Mouse (Mus musculus): ENCODE results near the gene Spaca6. TPM values are rescaled to one million over a fixed set of nuclear protein-coding genes. Genes with fewer than 3 reads are reported as not detected.

Gene Spaca6
- total and polyA plus RNA-seq, 2 experiments from 2014 or later, result 10.7 to 20.8 TPM

GRCm38 (mm10) chr17:17827658-17828190 lies 766 bp downstream of the Spaca6 start:
- peak overlapping the region; percentile 92 for H3K4me3 ChIP-seq (ENCODE audit: low read depth, low read length)
- H3K9me3 ChIP-seq (ENCODE audit: low read length), result no peaks in the 10 kb centered on the region
- ATAC-seq (peak; percentile 6; the same call in 1 of the 2 replicates), DNase-seq (peak; percentile 77)
- H3K4me1 ChIP-seq (ENCODE audit: insufficient read depth), result peaks cover 26% of the 10 kb centered on the region
- peak overlapping the region; percentile 100 for H3K27ac ChIP-seq (ENCODE audit: low read depth, low read length)
- H3K36me3 ChIP-seq (ENCODE audit: insufficient read depth), result peaks cover 8% of the 10 kb centered on the region; the same call in 1 of the 2 replicates
- peak overlapping the region; percentile 98 for H3K9ac ChIP-seq
- no peaks in the 10 kb centered on the region for H3K27me3 ChIP-seq (ENCODE audit: insufficient read depth, low read length)
- H3K4me2 ChIP-seq (ENCODE audit: low read depth), result peak overlapping the region; percentile 90
- TF ChIP-seq CTCF (IDR thresholded peaks at IDR 0.05; ENCODE audit: low read depth), result no peak
- WGBS, result 0% methylated on average over 13 of the region's 13 CpGs

- peak; percentile 81 for DNase-seq
- Histone ChIP-seq H3K4me2 (ENCODE audit: low read depth) (peak overlapping the region; percentile 90), H3K4me1 (ENCODE audit: insufficient read depth) (peaks cover 26% of the 10 kb centered on the region), H3K27ac (ENCODE audit: low read depth, low read length) (peak overlapping the region; percentile 100), H3K27me3 (ENCODE audit: insufficient read depth, low read length) (no peaks in the 10 kb centered on the region), H3K36me3 (ENCODE audit: insufficient read depth) (peaks cover 8% of the 10 kb centered on the region; the same call in 1 of the 2 replicates), H3K9ac (peak overlapping the region; percentile 98), H3K4me3 (ENCODE audit: low read depth, low read length) (peak overlapping the region; percentile 92), H3K9me3 (ENCODE audit: low read length) (no peaks in the 10 kb centered on the region)
- peak; percentile 26 for ATAC-seq
- 2% methylated on average over 10 of the region's 15 CpGs for WGBS
- no peak for TF ChIP-seq CTCF (IDR thresholded peaks at IDR 0.05; ENCODE audit: low read depth)
These were observed 1.4 kb downstream of the Spaca6 start for GRCm38 (mm10) chr17:17828191-17828981.

- H3K27me3 ChIP-seq (ENCODE audit: insufficient read depth, low read length), result no peaks in the 10 kb centered on the region
- DNase-seq (peak; percentile 30), ATAC-seq (no peak)
- peak overlapping the region; percentile 90 for H3K4me2 ChIP-seq (ENCODE audit: low read depth)
- H3K27ac ChIP-seq (ENCODE audit: low read depth, low read length), result peak overlapping the region; percentile 100
- WGBS, result 5% methylated on average over 6 of the region's 6 CpGs
- peak overlapping the region; percentile 92 for H3K4me3 ChIP-seq (ENCODE audit: low read depth, low read length)
- no peak for TF ChIP-seq CTCF (IDR thresholded peaks at IDR 0.05; ENCODE audit: low read depth)
- no peaks in the 10 kb centered on the region for H3K9me3 ChIP-seq (ENCODE audit: low read length)
- H3K36me3 ChIP-seq (ENCODE audit: insufficient read depth), result peaks cover 8% of the 10 kb centered on the region; the same call in 1 of the 2 replicates
- peak overlapping the region; percentile 98 for H3K9ac ChIP-seq
- H3K4me1 ChIP-seq (ENCODE audit: insufficient read depth), result peaks cover 32% of the 10 kb centered on the region
These were observed 2.3 kb downstream of the Spaca6 start for GRCm38 (mm10) chr17:17829052-17829785.

GRCm38 (mm10) chr17:17829816-17830535 lies 3.0 kb downstream of the Spaca6 start:
- WGBS, result 51% methylated on average over 23 of the region's 23 CpGs
- Histone ChIP-seq H3K36me3 (ENCODE audit: insufficient read depth) (peaks cover 8% of the 10 kb centered on the region; the same call in 1 of the 2 replicates), H3K27me3 (ENCODE audit: insufficient read depth, low read length) (no peaks in the 10 kb centered on the region), H3K4me3 (ENCODE audit: low read depth, low read length) (peak overlapping the region; percentile 92), H3K9ac (peak overlapping the region; percentile 98), H3K27ac (ENCODE audit: low read depth, low read length) (peak overlapping the region; percentile 100), H3K4me2 (ENCODE audit: low read depth) (peak overlapping the region; percentile 90), H3K9me3 (ENCODE audit: low read length) (no peaks in the 10 kb centered on the region), H3K4me1 (ENCODE audit: insufficient read depth) (peaks cover 32% of the 10 kb centered on the region)
- no peak for DNase-seq
- no peak for ATAC-seq
- no peak for TF ChIP-seq CTCF (IDR thresholded peaks at IDR 0.05; ENCODE audit: low read depth)

GRCm38 (mm10) chr17:17830731-17831130 lies 3.8 kb downstream of the Spaca6 start:
- Histone ChIP-seq H3K27ac (ENCODE audit: low read depth, low read length) (no peak overlapping the region), H3K27me3 (ENCODE audit: insufficient read depth, low read length) (no peaks in the 10 kb centered on the region), H3K36me3 (ENCODE audit: insufficient read depth) (peaks cover 8% of the 10 kb centered on the region; the same call in 1 of the 2 replicates), H3K4me1 (ENCODE audit: insufficient read depth) (peaks cover 32% of the 10 kb centered on the region), H3K9ac (no peak overlapping the region), H3K9me3 (ENCODE audit: low read length) (no peaks in the 10 kb centered on the region), H3K4me2 (ENCODE audit: low read depth) (peak overlapping the region; percentile 90), H3K4me3 (ENCODE audit: low read depth, low read length) (peak overlapping the region; percentile 92)
- TF ChIP-seq CTCF (IDR thresholded peaks at IDR 0.05; ENCODE audit: low read depth), result no peak
- DNase-seq (no peak), ATAC-seq (no peak)
- 77% methylated on average over 7 of the region's 7 CpGs for WGBS

- peaks cover 35% of the 10 kb centered on the region for H3K4me1 ChIP-seq (ENCODE audit: insufficient read depth)
- no peak for DNase-seq
- 15% methylated on average over 1 of the region's 1 CpGs for WGBS
These were observed 7.9 kb downstream of the Spaca6 start for GRCm38 (mm10) chr17:17834896-17835295.

More at GRCm38 (mm10) chr17:17834896-17835295, 7.9 kb downstream of the Spaca6 start:
- no peaks in the 10 kb centered on the region for H3K27me3 ChIP-seq (ENCODE audit: insufficient read depth, low read length)
- H3K4me2 ChIP-seq (ENCODE audit: low read depth), result no peak overlapping the region
- H3K9ac ChIP-seq, result no peak overlapping the region; the same call in 1 of the 2 replicates
- no peaks in the 10 kb centered on the region for H3K9me3 ChIP-seq (ENCODE audit: low read length)
- TF ChIP-seq CTCF (IDR thresholded peaks at IDR 0.05; ENCODE audit: low read depth), result no peak
- H3K36me3 ChIP-seq (ENCODE audit: insufficient read depth), result peaks cover 15% of the 10 kb centered on the region; the same call in 1 of the 2 replicates
- no peak for ATAC-seq
- no peak overlapping the region for H3K4me3 ChIP-seq (ENCODE audit: low read depth, low read length)
- H3K27ac ChIP-seq (ENCODE audit: low read depth, low read length), result no peak overlapping the region

All from forebrain, postnatal 0 days (tissue).